Mouse (Mus musculus): ENCODE results near the gene Ush2a. TPM values are rescaled to one million over a fixed set of nuclear protein-coding genes. Genes with fewer than 3 reads are reported as not detected.

Gene Ush2a
- polyA plus RNA-seq, 1 experiment = under 0.01 TPM

DNA sequence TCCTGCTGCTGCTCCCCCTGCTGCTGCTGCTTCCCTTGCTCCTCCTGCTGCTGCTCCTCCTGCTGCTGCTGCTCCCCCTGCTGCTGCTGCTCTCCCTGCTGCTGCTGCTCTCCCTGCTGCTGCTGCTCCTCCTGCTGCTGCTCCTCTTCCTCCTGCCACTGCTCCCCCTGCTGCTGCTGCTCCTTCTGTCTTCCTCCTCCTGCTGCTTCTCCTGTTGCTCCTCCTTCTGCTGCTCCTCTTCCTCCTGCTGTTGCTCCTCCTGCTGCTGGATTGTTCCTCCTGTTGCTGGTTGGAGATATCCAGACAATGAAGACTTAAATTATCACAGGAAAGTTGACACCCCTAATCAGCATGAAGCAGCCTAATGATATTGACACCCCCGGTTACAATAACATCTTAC lies 123.4 kb downstream of the Ush2a start:
- no peak for DNase-seq (ENCODE audit: low read depth, low spot score)
- 74% methylated on average over 1 of the region's 1 CpGs for WGBS

DNA sequence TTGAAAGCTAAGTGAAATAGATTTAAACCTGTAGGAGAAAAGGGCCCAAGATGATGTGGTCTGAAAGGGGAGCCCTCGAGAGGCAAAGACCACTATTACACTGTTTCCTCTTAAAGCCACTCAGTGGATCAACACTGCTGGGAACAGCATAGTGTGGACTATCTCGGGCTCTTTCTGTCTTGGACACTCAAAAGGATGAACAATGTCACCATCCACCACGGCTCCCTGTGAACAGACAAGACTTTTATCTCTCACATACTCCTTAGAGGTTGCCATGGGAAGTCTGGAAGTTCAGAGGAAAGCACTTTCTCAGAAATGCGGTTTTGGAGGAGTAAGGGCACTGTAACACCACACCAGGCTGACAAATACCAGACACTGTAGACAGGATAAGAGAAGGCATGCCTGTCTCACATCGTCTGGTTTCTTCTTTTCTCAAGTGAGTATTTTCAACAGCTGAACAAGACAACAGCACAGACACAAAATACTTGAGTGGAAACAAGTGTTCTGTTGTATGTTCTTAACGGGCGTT lies 124.0 kb downstream of the Ush2a start:
- 54% methylated on average over 7 of the region's 7 CpGs for WGBS
- DNase-seq (ENCODE audit: low read depth, low spot score) = no peak

- no peak for DNase-seq (ENCODE audit: low read depth, low spot score)
- WGBS = 48% methylated on average over 3 of the region's 3 CpGs
Observed at GRCm38 (mm10) chr1:188387321-188387720, 125.5 kb downstream of the Ush2a start.

DNA sequence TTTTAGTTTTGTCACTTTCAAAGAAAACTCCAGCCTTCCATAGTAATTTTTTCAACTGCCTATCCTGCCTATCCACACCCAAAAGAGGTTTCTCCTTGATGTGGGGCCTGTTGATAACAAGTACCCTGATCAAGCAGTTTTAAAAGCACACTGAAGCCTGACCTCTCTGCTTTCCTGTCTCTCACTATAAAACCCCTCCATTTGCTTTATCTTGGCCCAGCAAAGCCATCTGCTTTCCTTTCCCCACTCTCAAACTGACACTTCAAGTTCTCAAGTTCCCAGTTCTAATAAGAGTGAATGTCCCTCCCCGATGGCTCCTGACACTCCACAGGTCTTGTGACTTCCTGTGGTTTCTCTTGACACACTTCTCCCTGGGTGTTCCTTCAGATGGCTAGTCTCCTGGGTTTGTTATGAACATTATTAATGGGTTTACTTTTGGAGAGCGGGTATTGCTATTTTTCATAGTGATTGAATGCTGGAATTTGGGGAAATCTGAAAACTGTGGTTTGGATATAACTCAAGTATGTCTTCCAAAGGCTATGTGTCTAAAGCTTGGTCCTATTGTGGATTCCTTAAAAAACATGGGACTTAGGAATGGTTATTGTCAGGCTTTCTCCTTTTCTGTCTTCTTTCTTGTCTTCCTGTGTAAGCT lies 126.1 kb downstream of the Ush2a start:
- DNase-seq (ENCODE audit: low read depth, low spot score) = no peak
- 69% methylated on average over 2 of the region's 2 CpGs for WGBS

DNA sequence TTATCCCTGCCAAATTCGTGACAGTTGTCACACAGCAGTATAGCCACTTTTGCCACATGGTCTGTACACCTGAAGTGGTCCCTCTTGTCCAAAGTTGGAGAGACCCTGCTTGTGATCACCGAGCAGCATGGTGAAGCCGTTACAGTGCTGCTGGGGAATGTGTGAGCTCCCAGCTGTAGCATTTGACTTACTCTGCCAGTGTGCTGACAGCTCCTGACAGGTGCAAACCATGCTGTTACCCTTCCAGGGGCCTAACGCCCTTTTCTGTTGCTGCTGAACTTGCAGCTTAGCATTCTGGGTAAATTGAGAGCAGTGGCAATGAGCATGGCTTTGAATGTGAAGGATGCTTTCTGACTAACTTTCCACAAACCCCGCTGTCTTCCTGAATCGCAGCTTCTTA lies 128.3 kb downstream of the Ush2a start:
- WGBS = 66% methylated on average over 6 of the region's 6 CpGs
- DNase-seq (ENCODE audit: low read depth, low spot score) = no peak

DNA sequence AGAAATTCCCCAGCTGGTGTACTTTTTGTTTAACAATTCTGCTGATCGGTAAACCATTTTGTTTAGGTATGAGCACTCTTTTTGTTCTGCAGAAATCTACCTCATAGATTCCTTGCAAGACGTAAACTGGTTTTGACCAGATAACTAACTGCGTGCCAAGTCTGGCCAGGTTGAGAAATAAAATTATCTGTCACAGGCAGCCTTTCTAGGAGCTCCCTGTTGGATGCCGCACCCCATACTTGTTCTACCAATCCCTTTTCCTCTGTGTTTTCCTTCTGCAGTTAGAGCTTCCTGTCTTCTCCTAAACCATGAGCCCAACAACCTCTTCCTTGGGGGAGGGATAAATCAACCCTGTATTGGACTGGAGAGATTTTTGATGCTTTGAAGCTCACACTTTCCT lies 145.4 kb downstream of the Ush2a start:
- 86% methylated on average over 4 of the region's 4 CpGs for WGBS

DNA sequence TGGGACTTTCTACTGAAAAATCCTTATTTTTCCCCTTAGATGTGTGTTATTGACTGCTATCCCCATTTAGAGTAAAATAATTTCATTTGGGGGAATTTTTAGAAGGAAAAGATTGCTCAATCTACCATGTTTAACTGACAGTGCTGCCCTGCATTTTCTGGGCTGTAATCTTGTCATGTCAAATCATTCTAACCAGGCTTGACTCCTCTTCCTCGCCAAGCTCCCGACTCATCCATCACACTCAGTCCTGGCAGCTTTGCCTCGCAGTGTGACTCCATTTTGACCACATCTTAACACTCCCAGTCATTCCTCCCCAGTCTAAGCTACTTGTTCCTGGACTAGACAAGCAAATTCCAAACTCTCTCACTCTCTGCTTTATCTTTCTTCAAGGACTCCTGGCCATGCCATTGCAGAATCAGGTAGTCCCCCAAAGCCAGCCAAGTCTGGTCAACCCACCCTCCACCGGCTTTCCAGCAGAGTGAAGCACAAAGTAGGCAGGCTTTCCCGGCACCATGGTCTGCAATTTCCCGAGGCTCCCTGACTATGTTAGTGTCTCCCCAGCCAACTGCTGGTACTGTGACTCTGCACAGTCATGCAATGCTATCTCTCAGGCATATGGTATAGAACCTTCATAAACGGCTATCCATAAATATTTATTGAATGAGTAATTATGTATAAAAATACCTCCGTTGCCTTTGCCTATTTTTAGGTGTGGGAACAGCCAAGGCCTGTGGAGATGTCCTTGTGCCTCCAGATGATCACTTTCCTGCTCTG lies 146.0 kb downstream of the Ush2a start:
- no peak for DNase-seq (ENCODE audit: low read depth, low spot score)
- WGBS = 68% methylated on average over 8 of the region's 8 CpGs

More for the DNA sequence above, 145.4 kb downstream of the Ush2a start:
- no peak for DNase-seq (ENCODE audit: low read depth, low spot score)

DNA sequence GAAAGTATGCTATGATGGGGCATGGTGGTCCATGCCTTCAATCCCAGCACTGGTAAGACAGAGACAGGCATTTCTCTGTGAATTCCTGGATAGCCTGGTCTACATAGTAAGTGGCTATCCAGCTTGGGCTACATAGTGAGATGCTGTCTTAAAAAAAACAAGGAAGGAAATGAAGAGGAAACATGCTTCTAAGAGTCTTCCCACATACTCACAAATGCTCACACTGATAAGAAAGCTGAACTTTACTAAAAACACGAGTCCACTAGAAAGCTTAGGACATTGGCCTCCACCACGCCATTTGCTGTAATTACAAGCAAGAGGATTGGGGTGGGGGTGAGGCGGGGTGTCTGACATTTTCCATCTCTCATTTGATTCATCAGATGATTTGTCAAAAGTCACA lies 148.7 kb downstream of the Ush2a start:
- WGBS = 74% methylated on average over 3 of the region's 3 CpGs
- DNase-seq (ENCODE audit: low read depth, low spot score) = no peak

DNA sequence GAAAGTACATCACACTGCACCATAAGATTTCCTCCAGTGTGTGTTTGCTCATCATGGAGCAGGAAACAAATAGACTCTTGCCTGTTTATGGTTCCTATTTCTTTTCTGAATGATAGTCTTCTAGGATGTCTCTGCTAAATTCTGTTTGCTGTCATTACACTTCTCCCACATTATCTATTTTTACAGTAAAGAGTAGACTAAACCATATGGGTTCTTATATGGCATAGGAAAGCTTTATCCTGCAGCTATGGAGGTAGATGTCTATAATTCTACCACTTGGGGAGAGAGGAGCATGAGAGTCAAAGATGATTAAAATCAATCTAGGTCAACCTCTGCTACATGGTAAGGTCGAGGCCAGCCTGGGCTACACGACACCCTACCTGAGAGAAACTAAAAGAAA lies 158.7 kb downstream of the Ush2a start:
- no peak for DNase-seq (ENCODE audit: low read depth, low spot score)
- WGBS = 66% methylated on average over 2 of the region's 2 CpGs

DNA sequence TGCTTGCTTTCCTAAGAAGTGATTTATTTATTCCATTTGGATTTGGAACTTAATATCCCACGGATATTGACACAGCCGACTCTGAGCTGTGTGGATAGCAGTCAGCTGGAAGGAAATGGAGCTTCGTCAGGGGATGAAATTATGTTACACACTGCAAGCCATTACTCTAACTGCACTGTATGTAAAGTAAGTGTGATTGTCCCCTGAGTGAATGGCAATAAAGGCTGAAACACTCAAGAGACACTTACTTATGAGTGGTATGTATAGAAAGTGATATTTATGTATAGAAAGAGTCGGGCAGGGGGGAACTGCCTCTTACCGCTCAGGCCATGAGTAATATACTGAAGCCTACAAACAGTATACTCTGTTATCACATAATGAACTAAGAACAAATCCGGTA lies 166.3 kb downstream of the Ush2a start:
- 76% methylated on average over 6 of the region's 6 CpGs for WGBS
- no peak for DNase-seq (ENCODE audit: low read depth, low spot score)

GRCm38 (mm10) chr1:188430689-188431088 lies 168.9 kb downstream of the Ush2a start:
- 36% methylated on average over 3 of the region's 3 CpGs for WGBS
- no peak for DNase-seq (ENCODE audit: low read depth, low spot score)

- 78% methylated on average over 5 of the region's 5 CpGs for WGBS
- DNase-seq (ENCODE audit: low read depth, low spot score) = no peak
Observed at GRCm38 (mm10) chr1:188447964-188448363, 186.1 kb downstream of the Ush2a start.

DNA sequence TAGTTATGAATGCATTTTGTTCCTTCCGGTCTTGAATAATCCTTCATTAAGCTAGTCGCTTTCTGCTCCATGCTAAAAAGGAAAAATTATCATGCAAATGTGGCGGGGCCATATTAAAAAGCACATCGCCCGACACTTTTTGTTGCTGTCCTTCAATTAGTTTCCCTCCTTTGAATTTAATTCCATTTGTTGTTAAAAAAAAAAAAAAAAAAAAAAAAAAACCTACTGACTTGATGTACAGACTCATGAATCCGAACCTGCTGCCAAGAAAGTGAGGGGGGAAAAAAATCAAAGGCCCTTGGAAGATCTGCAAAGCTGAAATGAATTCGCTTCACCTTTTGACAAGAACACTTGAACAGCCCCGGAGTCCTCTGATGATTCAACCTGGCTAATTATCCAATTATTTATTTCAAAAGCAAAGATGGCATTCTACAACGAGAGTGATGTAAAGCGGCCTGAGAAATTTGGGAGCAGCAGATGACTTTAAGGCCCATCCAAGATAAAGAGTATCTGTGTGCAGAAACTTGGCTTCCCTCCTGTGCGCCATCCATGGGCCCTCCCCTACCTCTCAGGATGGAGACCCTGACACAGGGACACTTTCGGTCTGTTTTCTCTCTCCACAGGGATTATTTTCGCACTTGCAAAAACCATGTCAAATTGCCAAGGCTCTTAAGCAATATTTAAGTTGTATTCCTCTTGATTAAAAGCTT lies 194.8 kb downstream of the Ush2a start:
- WGBS = 85% methylated on average over 13 of the region's 13 CpGs

DNA sequence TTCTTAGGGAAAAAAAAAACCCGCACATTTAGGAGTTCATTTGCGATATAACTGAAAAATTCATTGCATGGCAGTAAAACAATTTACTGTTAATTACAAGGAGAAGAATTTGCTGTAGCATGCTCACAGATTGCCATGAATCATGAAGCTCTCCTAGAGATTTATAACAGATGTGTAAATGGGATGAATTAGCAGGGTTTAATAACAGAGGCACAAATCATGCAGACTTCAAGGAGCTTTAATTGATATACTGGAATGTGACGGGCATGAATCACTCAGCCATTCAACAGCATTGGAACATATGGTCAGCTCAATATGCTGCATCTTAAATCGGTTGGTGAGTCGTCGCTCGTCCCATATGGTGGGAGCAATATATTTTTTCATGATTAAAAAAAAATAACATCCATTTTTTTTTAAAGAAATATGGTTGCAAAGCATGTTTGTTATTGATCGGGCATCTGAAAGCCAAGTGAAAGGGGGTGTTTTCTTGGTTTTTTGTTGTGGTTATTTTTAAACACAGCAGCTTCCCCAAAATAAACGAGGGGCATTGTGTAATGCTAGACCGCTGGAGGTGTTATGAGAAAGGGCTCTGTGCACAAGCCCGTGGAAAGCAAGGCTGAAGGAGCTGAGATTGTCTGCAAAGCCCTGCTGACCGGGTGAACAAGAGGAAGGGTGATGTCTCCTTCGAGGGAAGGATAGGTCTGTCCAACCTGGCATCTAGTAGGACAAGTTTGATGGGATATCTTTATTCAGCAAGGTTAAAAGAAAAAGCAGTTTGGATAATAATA lies 195.6 kb downstream of the Ush2a start:
- 69% methylated on average over 13 of the region's 13 CpGs for WGBS
- no peak for DNase-seq (ENCODE audit: low read depth, low spot score)

More for the DNA sequence above, 194.8 kb downstream of the Ush2a start:
- DNase-seq (ENCODE audit: low read depth, low spot score) = no peak

DNA sequence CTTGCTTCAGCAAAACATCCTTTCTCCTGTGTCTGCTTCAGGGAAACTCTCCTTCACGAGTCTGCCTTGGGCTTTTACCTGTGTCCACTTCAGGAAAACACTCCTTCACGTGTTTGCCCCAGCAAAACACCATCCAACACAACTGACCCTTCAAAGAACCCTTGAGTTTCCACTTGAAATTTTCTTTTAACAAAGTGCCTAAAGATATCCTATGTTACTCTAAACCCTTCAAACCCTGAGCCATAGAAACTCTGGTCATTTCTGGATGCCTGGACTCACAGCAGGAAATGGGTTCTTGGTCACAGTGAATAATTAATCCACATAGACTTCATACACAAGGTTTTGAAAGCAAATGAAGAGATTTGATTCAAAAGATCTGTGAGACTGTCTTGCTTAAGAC lies 199.4 kb downstream of the Ush2a start:
- WGBS = 63% methylated on average over 2 of the region's 2 CpGs
- DNase-seq (ENCODE audit: low read depth, low spot score) = no peak

DNA sequence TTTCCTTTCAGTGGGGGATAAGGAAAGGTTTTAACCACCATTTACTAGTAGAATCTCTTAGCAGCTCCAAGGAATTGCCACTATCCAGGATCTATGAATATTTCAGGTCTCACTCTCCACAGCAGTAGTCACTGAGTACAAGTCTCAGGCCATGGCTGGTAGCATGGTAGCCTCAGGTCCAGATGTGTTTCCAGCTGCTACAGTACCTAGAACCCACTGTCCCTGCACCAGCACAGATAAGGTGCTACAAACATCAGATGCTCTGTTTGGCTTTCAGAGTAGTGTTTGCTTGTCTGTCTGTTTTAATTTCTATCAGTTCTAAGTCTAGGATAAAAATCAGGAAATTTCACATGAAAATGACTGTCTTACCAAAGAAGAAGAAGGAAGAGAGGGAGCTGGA lies 202.8 kb downstream of the Ush2a start:
- DNase-seq (ENCODE audit: low read depth, low spot score) = no peak

GRCm38 (mm10) chr1:188468371-188468783 lies 206.6 kb downstream of the Ush2a start:
- no peak for DNase-seq (ENCODE audit: low read depth, low spot score)
- WGBS = 66% methylated on average over 10 of the region's 10 CpGs

GRCm38 (mm10) chr1:188504958-188505357 lies 243.1 kb downstream of the Ush2a start:
- no peak for DNase-seq (ENCODE audit: low read depth, low spot score)
- WGBS = 92% methylated on average over 5 of the region's 5 CpGs

DNA sequence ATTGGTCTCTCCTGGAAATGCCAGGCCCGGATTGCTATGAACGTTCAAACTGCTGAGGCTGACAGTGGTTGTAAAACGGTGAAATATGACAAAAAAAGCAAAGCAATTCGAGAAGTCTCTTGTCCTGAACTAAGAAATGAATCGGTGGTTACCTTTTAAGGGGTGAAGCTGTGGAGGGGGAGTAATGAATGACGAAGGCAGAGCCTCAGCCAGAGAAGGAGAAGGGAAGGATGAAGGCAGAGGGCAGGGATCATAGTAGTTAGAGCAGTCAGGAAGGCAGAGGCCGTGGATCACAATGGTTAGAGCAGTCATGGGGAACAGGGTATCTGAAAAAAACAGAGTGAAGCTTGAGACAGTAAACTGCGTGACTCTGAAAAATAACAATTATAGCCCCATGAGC lies 257.0 kb downstream of the Ush2a start:
- 64% methylated on average over 8 of the region's 8 CpGs for WGBS
- DNase-seq (ENCODE audit: low read depth, low spot score) = no peak

DNA sequence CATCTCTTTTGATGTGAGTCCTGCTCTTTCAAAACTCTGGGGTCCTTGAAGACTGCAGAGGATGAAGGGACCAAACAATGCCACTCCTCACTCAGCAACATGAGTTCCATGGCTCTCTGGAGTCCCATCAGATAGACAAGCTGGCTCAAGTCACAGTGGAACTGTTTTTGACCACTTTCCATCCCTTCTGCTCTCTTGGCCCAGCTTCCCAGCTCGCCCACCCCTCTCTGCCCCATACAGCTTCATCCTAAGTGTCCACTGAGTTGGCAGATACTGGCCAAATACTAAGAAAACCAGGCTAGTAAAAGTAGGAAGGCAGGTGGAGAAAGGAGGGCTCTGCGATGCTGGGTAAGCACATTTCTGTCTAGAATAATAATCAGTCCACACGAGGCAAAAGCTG lies 265.6 kb downstream of the Ush2a start:
- 61% methylated on average over 3 of the region's 3 CpGs for WGBS
- DNase-seq (ENCODE audit: low read depth, low spot score) = no peak

All from large intestine, adult 2 months (tissue).